ENCODE assay signal across 19 mouse cellular contexts in the genomic region with DNA sequence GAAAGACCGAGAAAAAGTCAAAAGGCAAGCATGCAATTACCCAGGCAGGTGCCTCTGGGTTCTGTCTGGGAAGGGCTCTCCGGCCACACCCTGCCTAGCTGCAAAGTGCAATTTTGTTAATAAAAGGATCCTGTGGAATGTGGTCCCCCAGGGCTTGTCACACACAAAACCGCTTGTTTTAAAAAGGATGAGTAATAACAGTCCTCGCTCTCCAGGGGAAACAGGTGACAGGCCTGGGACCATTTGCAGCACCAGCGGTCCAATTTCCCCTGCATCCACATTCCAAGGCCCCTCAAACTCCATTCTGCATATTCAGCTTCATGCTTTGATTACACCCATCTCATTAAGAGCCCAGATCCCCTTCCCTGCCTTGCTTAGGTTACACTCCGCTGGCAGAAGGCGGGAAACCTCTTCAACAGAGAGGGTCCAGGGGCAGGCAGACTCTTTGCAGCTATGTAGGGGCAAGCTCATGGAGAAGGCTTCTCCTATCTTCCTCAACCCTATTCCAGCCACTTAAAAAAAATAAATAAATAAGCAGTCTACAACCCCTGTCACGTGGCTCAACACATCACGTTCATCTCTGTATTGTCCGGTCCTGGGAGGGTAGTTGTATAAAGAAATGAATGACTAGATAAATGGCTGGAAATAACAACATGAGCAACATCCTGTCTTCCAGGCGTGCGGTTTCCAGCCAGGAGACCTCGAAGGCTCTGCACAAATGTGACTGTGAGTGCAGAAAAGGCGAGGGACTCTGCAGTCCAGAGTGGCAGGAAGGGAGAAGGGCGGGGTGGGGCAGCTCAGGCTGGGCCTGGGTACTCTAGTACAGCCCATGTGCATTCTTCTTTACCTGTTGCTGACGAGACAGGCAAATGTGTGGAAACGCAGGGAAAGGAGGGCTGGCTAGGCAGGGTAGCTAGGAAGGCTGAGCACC. TPM values are rescaled to one million over a fixed set of nuclear protein-coding genes. Genes with fewer than 3 reads are reported as not detected.
DNase-seq lines count a peak whose midpoint lies in the region; ATAC-seq and TF ChIP-seq lines count a peak whose summit lies in the region.
"Had no signal": no experiment of that assay in that cellular context is flagged by ENCODE, and none has a peak within 500 bp of the region (broad histone marks: within the 10 kb centered on the region; RNA-seq: fewer than 3 reads in every experiment).

No protein-coding gene starts in this region.

- H3K9ac ChIP-seq in heart, adult 2 months (ENCODE audit: low read depth, low read length), result no peak overlapping the region
- no peak overlapping the region for H3K9ac ChIP-seq in ES-Bruce4 (ENCODE audit: low read depth, poor library complexity, severe bottlenecking)
- H3K9ac ChIP-seq in embryonic facial prominence, embryonic 11.5 days (replicated peaks; ENCODE audit: low read length), result no peak overlapping the region
- H3K9ac ChIP-seq: forebrain, embryonic 15.5 days; limb, embryonic 13.5 days; midbrain, embryonic 12.5 days; stomach, embryonic 15.5 days had no signal

- H3K79me2 ChIP-seq in heart, adult 2 months (replicated peaks; ENCODE audit: control insufficient read depth, insufficient read depth, low read length), result no peaks in the 10 kb centered on the region

- 60% methylated on average over 17 of the region's 17 CpGs for WGBS in heart, embryonic 10.5 days
- 60% methylated on average over 17 of the region's 17 CpGs for WGBS in heart, adult 2 months
- 58% methylated on average over 17 of the region's 17 CpGs for WGBS in embryonic facial prominence, embryonic 11.5 days

- peaks cover 12% of the 10 kb centered on the region; the same call in 1 of the 2 replicates for H3K27me3 ChIP-seq in heart, embryonic 10.5 days (ENCODE audit: insufficient read depth, poor library complexity, severe bottlenecking)
- H3K27me3 ChIP-seq in heart, adult 2 months (ENCODE audit: control insufficient read depth, insufficient read depth, low read length), result no peaks in the 10 kb centered on the region
- H3K27me3 ChIP-seq in ES-Bruce4 (ENCODE audit: control insufficient read depth, insufficient read depth, low read length, poor library complexity, severe bottlenecking), result no peaks in the 10 kb centered on the region
- H3K27me3 ChIP-seq in embryonic facial prominence, embryonic 11.5 days (ENCODE audit: control insufficient read depth, insufficient read depth, low read length), result no peaks in the 10 kb centered on the region
- H3K27me3 ChIP-seq: forebrain, embryonic 15.5 days; limb, embryonic 13.5 days; midbrain, embryonic 12.5 days; stomach, embryonic 15.5 days had no signal

- TF ChIP-seq POLR2A in heart, adult 2 months (IDR thresholded peaks at IDR 0.05; ENCODE audit: insufficient read depth, low read depth, low read length), result no peak
- TF ChIP-seq POLR2A in ES-Bruce4 (IDR thresholded peaks at IDR 0.05; ENCODE audit: insufficient read depth, low read length), result no peak

- TF ChIP-seq EP300 in heart, adult 2 months (IDR thresholded peaks at IDR 0.05; ENCODE audit: insufficient read depth, low read depth, low read length), result no peak
- TF ChIP-seq EP300 in ES-Bruce4 (IDR thresholded peaks at IDR 0.05; ENCODE audit: insufficient read depth, low read depth, low read length), result 0 out of 2 replicates have a peak, but pooled peaks have one; percentile 43

- no peak for DNase-seq in heart, embryonic 10.5 days (ENCODE audit: low spot score)
- DNase-seq in heart, adult 2 months, result no peak
- peak; percentile 16 for DNase-seq in kidney, postnatal 10 days
- no peak for DNase-seq in kidney, adult 9 months
- peak; percentile 28 for DNase-seq in embryonic facial prominence, embryonic 11.5 days (ENCODE audit: low spot score)
- no peak for DNase-seq in right cerebral cortex, postnatal 25 days
- DNase-seq in thymus, postnatal 0 days (ENCODE audit: low spot score), result no peak
- DNase-seq: adrenal gland, adult 2 months; B cell, adult 2 months; cerebellum, postnatal 10 days; heart, postnatal 4 days; lung, postnatal 4 days; thymus, adult 2 months had no signal

- no peaks in the 10 kb centered on the region for H3K36me3 ChIP-seq in heart, embryonic 10.5 days
- H3K36me3 ChIP-seq in heart, adult 2 months (ENCODE audit: control insufficient read depth, insufficient read depth, low read length), result no peaks in the 10 kb centered on the region
- H3K36me3 ChIP-seq in ES-Bruce4 (ENCODE audit: control insufficient read depth, insufficient read depth, low read length, poor library complexity, severe bottlenecking), result no peaks in the 10 kb centered on the region
- no peaks in the 10 kb centered on the region for H3K36me3 ChIP-seq in embryonic facial prominence, embryonic 11.5 days (replicated peaks; ENCODE audit: control insufficient read depth, insufficient read depth, low read depth, low read length)
- H3K36me3 ChIP-seq: forebrain, embryonic 15.5 days; limb, embryonic 13.5 days; midbrain, embryonic 12.5 days; stomach, embryonic 15.5 days had no signal

- intact Hi-C loops in heart, adult 2 months (cut with DNase I), result loop anchor here (5.0 kb wide), 1 partner anchor 108 kb away; no protein-coding TSS in a partner anchor

- H3K4me2 ChIP-seq in embryonic facial prominence, embryonic 11.5 days (ENCODE audit: low read depth, low read length), result no peak overlapping the region
- H3K4me2 ChIP-seq: forebrain, embryonic 15.5 days; limb, embryonic 13.5 days; midbrain, embryonic 12.5 days; stomach, embryonic 15.5 days had no signal

- peaks cover 34% of the 10 kb centered on the region for H3K4me1 ChIP-seq in heart, embryonic 10.5 days
- H3K4me1 ChIP-seq in heart, adult 2 months (ENCODE audit: control insufficient read depth, insufficient read depth, low read length), result peaks cover 1% of the 10 kb centered on the region; the same call in 1 of the 2 replicates
- no peaks in the 10 kb centered on the region for H3K4me1 ChIP-seq in ES-Bruce4 (ENCODE audit: control insufficient read depth, insufficient read depth, low read length)
- no peaks in the 10 kb centered on the region; the same call in 1 of the 2 replicates for H3K4me1 ChIP-seq in embryonic facial prominence, embryonic 11.5 days (ENCODE audit: control insufficient read depth, insufficient read depth, low read length)

- TF ChIP-seq CTCF in heart, adult 2 months (IDR thresholded peaks at IDR 0.05), result no peak
- TF ChIP-seq CTCF in ES-Bruce4 (IDR thresholded peaks at IDR 0.05; ENCODE audit: low read depth, low read length), result no peak

- 0 out of 2 replicates have a peak, but pooled peaks have one; percentile 52 for ATAC-seq in embryonic facial prominence, embryonic 11.5 days (replicated peaks; ENCODE audit: insufficient number of reproducible peaks, low FRiP score, low TSS enrichment, low read depth)
- ATAC-seq: forebrain, embryonic 15.5 days; intestine, embryonic 16.5 days had no signal

- 0 out of 2 replicates have a peak overlapping the region, but pooled peaks have one; percentile 16 for H3K27ac ChIP-seq in heart, embryonic 10.5 days
- H3K27ac ChIP-seq in heart, adult 2 months, result no peak overlapping the region
- H3K27ac ChIP-seq in ES-Bruce4 (ENCODE audit: insufficient read depth, low read length), result no peak overlapping the region
- H3K27ac ChIP-seq in embryonic facial prominence, embryonic 11.5 days (replicated peaks; ENCODE audit: low read depth, low read length), result no peak overlapping the region
- H3K27ac ChIP-seq: forebrain, embryonic 15.5 days; limb, embryonic 13.5 days; midbrain, embryonic 12.5 days; stomach, embryonic 15.5 days had no signal

- no peak overlapping the region for H3K4me3 ChIP-seq in heart, embryonic 10.5 days
- H3K4me3 ChIP-seq in heart, adult 2 months, result no peak overlapping the region
- no peak overlapping the region for H3K4me3 ChIP-seq in ES-Bruce4 (ENCODE audit: low read depth, low read length)
- no peak overlapping the region for H3K4me3 ChIP-seq in embryonic facial prominence, embryonic 11.5 days (ENCODE audit: low read depth, low read length)
- H3K4me3 ChIP-seq: forebrain, embryonic 15.5 days; limb, embryonic 13.5 days; midbrain, embryonic 12.5 days; stomach, embryonic 15.5 days had no signal

- no peaks in the 10 kb centered on the region for H3K9me3 ChIP-seq in heart, embryonic 10.5 days
- H3K9me3 ChIP-seq in ES-Bruce4 (replicated peaks; ENCODE audit: control insufficient read depth, insufficient read depth, low read length, poor library complexity, severe bottlenecking), result no peaks in the 10 kb centered on the region
- H3K9me3 ChIP-seq in embryonic facial prominence, embryonic 11.5 days (replicated peaks; ENCODE audit: control insufficient read depth, low read length), result no peaks in the 10 kb centered on the region
- H3K9me3 ChIP-seq: forebrain, embryonic 15.5 days; limb, embryonic 13.5 days; midbrain, embryonic 12.5 days; stomach, embryonic 15.5 days had no signal

RNA-seq across cellular contexts. Expression of gene Tln2, which starts 19.5 kb away (rescaled TPM):
- polyA plus RNA-seq in heart, embryonic 10.5 days (2016; fragmentation: Nextera tagmentation; extraction: Ambion mirVana), result 34.7 and 53.3 TPM in 2 replicates
- 10 to 100 TPM; 67.1 to 78.2 TPM for total RNA-seq in heart, adult 2 months (2021)
- 20.1 and 29.3 TPM in 2 replicates for polyA plus RNA-seq in heart, adult 2 months (2012; rRNA removed)
- polyA plus RNA-seq in ES-Bruce4 (2011; ENCODE audit: insufficient read depth, insufficient read length, low read depth, missing spikeins), result 17.0 and 19.7 TPM in 2 replicates
- 25.3 and 26.2 TPM in 2 replicates for polyA plus RNA-seq in embryonic facial prominence, embryonic 11.5 days (2014; fragmentation: Nextera tagmentation; extraction: Ambion mirVana)
- 6.0 and 6.9 TPM in 2 replicates for polyA plus RNA-seq in thymus, postnatal 0 days (2015; fragmentation: Nextera tagmentation; extraction: Ambion mirVana)

Comparison
In these comparisons a context has a peak if more than half of its experiments do, and no peak if none do; other contexts are left out.
1. DNase-seq: peak in kidney, postnatal 10 days (single experiment) and embryonic facial prominence, embryonic 11.5 days (single experiment); none in heart, embryonic 10.5 days (single experiment), heart, adult 2 months (0 of 2), kidney, adult 9 months (single experiment), right cerebral cortex, postnatal 25 days (single experiment) and thymus, postnatal 0 days (single experiment).